Mouse (Mus musculus): ENCODE data around the gene Irf3. TPM values are rescaled to one million over a fixed set of nuclear protein-coding genes. Genes with fewer than 3 reads are reported as not detected.

Gene Irf3
- polyA plus RNA-seq, 1 experiment from 2014 or later: 59.6 TPM

- no peak for ATAC-seq (ENCODE audit: low FRiP score)
- Histone ChIP-seq H3K4me2 (replicated peaks; ENCODE audit: low read depth, low read length) (no peak overlapping the region), H3K4me1 (replicated peaks; ENCODE audit: control insufficient read depth, insufficient read depth, low read length) (no peaks in the 10 kb centered on the region), H3K27me3 (ENCODE audit: control insufficient read depth, insufficient read depth, low read length) (no peaks in the 10 kb centered on the region), H3K9me3 (ENCODE audit: control insufficient read depth, low read length) (no peaks in the 10 kb centered on the region), H3K36me3 (ENCODE audit: control insufficient read depth, insufficient read depth, low read length) (peaks cover 55% of the 10 kb centered on the region), H3K9ac (ENCODE audit: low read depth, low read length) (no peak overlapping the region), H3K27ac (ENCODE audit: low read depth, low read length) (no peak overlapping the region), H3K4me3 (ENCODE audit: low read depth, low read length) (no peak overlapping the region)
- DNase-seq (ENCODE audit: low spot score): no peak
- WGBS: 95% methylated on average over 12 of the region's 14 CpGs
Observed at GRCm38 (mm10) chr7:45043307-45043706, 45.9 kb downstream of the Irf3 start.

- Histone ChIP-seq H3K4me3 (ENCODE audit: low read depth, low read length) (no peak overlapping the region), H3K4me1 (replicated peaks; ENCODE audit: control insufficient read depth, insufficient read depth, low read length) (no peaks in the 10 kb centered on the region), H3K27ac (ENCODE audit: low read depth, low read length) (no peak overlapping the region), H3K27me3 (ENCODE audit: control insufficient read depth, insufficient read depth, low read length) (no peaks in the 10 kb centered on the region), H3K4me2 (replicated peaks; ENCODE audit: low read depth, low read length) (no peak overlapping the region), H3K9me3 (ENCODE audit: control insufficient read depth, low read length) (no peaks in the 10 kb centered on the region), H3K36me3 (ENCODE audit: control insufficient read depth, insufficient read depth, low read length) (peaks cover 66% of the 10 kb centered on the region), H3K9ac (ENCODE audit: low read depth, low read length) (no peak overlapping the region)
- no peak for ATAC-seq (ENCODE audit: low FRiP score)
- WGBS: 94% methylated on average over 22 of the region's 22 CpGs
- DNase-seq (ENCODE audit: low spot score): no peak
Observed at GRCm38 (mm10) chr7:45045741-45046140, 48.3 kb downstream of the Irf3 start.

- no peaks in the 10 kb centered on the region for H3K9me3 ChIP-seq (ENCODE audit: control insufficient read depth, low read length)
- WGBS: 97% methylated on average over 26 of the region's 26 CpGs
- no peak for ATAC-seq (ENCODE audit: low FRiP score)
Observed at GRCm38 (mm10) chr7:45046853-45047350, 49.5 kb downstream of the Irf3 start.

GRCm38 (mm10) chr7:45047491-45047890 is 50.0 kb downstream of the Irf3 start:
- no peak overlapping the region for H3K27ac ChIP-seq (ENCODE audit: low read depth, low read length)
- ATAC-seq (ENCODE audit: low FRiP score): no peak

More at GRCm38 (mm10) chr7:45046853-45047350, 49.5 kb downstream of the Irf3 start:
- H3K4me1 ChIP-seq (replicated peaks; ENCODE audit: control insufficient read depth, insufficient read depth, low read length): 0 out of 2 replicates have a peak, but pooled peaks cover 2% of the 10 kb centered on the region
- no peak for DNase-seq (ENCODE audit: low spot score)
- H3K36me3 ChIP-seq (ENCODE audit: control insufficient read depth, insufficient read depth, low read length): peaks cover 61% of the 10 kb centered on the region
- H3K27ac ChIP-seq (ENCODE audit: low read depth, low read length): no peak overlapping the region
- no peak overlapping the region for H3K9ac ChIP-seq (ENCODE audit: low read depth, low read length)
- H3K4me3 ChIP-seq (ENCODE audit: low read depth, low read length): no peak overlapping the region
- no peak overlapping the region for H3K4me2 ChIP-seq (replicated peaks; ENCODE audit: low read depth, low read length)
- H3K27me3 ChIP-seq (ENCODE audit: control insufficient read depth, insufficient read depth, low read length): no peaks in the 10 kb centered on the region

DNA sequence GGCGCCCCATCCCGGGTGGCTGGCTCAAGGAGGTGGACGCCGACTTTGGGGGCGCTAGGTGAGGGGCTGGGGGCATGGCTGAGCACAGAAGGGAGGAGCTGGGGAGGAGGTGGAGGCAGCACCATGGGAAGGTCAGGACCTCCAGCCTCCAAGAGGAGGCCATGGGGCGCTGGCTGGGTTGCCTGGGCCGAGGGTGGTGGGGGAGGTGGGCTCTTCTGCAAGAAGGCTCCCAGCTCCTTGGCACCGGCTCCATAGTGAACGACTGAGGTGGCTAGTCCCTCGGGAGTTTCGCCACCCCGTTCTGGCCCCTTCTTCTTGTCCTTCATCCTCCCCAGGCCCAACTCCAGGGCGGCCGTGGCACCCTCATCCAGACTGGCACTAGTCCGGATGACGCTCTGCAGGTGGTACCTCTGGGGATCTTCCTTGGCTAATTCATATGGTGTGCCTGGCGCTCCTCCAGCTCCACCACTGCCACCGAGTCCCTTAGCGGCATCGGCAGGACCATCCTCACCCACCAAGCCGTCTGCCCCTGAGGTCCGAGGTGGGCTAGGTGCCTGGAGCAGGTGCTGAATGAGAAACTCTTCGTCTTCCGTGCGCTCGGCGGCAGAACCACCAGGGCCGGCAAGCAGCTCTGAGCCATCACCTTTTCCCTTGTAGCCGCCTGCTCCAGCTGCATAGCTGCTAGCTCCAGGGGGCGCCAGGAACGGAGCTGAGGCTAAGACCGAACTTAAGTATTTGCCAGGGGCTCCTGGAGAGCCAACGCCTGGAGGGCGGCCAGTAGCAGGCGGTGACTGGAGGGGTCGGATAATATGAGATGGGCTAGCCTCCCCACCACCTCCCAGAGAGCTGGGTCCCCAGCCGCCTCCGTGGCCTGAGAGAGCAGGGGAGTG is 50.8 kb downstream of the Irf3 start:
- Histone ChIP-seq H3K9me3 (ENCODE audit: control insufficient read depth, low read length) (no peaks in the 10 kb centered on the region), H3K4me3 (ENCODE audit: low read depth, low read length) (no peak overlapping the region), H3K4me1 (replicated peaks; ENCODE audit: control insufficient read depth, insufficient read depth, low read length) (0 out of 2 replicates have a peak, but pooled peaks cover 3% of the 10 kb centered on the region), H3K4me2 (replicated peaks; ENCODE audit: low read depth, low read length) (no peak overlapping the region), H3K36me3 (ENCODE audit: control insufficient read depth, insufficient read depth, low read length) (peaks cover 53% of the 10 kb centered on the region), H3K9ac (ENCODE audit: low read depth, low read length) (no peak overlapping the region), H3K27me3 (ENCODE audit: control insufficient read depth, insufficient read depth, low read length) (no peaks in the 10 kb centered on the region), H3K27ac (ENCODE audit: low read depth, low read length) (no peak overlapping the region)
- ATAC-seq (ENCODE audit: low FRiP score) (no peak), DNase-seq (ENCODE audit: low spot score) (no peak)
- WGBS: 94% methylated on average over 38 of the region's 38 CpGs

More at GRCm38 (mm10) chr7:45047491-45047890, 50.0 kb downstream of the Irf3 start:
- Histone ChIP-seq H3K36me3 (ENCODE audit: control insufficient read depth, insufficient read depth, low read length) (peaks cover 58% of the 10 kb centered on the region), H3K4me3 (ENCODE audit: low read depth, low read length) (no peak overlapping the region), H3K4me2 (replicated peaks; ENCODE audit: low read depth, low read length) (no peak overlapping the region), H3K27me3 (ENCODE audit: control insufficient read depth, insufficient read depth, low read length) (no peaks in the 10 kb centered on the region), H3K9me3 (ENCODE audit: control insufficient read depth, low read length) (no peaks in the 10 kb centered on the region), H3K4me1 (replicated peaks; ENCODE audit: control insufficient read depth, insufficient read depth, low read length) (0 out of 2 replicates have a peak, but pooled peaks cover 3% of the 10 kb centered on the region), H3K9ac (ENCODE audit: low read depth, low read length) (no peak overlapping the region)
- no peak for DNase-seq (ENCODE audit: low spot score)
- 97% methylated on average over 14 of the region's 14 CpGs for WGBS

DNA sequence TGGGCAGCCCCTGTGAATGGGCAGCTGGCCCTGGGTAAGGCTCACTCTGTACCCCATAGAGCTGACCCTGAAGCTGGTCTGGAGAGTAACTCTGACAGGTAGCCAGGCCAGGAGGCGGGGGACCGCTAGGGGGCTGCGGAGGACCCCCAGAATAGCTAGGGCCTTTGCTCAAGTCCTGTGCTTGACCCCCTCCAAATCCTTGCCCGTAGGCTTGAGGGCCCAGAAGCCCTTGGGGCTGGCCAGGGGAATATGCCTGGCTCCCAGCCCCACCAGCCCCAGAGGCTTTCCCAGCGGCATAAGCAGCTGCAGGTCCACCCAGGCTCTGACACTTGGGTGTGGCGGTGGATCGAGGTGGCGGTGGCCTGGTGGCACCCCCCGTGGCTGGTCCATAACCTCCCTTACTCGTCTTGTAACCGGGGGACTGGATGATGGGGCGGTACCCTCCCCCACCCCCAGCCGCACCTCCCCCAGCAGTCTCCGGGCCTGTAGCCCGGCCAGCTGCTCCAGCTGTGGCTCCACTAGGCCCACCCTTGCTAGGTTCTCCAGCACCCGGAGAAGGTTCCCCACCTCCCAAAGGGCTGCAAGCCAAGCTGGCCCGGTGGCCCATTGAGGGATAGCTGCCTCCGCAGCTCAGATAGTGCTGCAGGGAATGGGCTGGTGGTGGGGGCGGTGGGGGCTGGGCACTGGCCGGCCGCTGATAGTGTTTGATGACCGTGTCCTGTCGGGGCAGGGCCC is 51.6 kb downstream of the Irf3 start:
- 94% methylated on average over 23 of the region's 23 CpGs for WGBS

DNA sequence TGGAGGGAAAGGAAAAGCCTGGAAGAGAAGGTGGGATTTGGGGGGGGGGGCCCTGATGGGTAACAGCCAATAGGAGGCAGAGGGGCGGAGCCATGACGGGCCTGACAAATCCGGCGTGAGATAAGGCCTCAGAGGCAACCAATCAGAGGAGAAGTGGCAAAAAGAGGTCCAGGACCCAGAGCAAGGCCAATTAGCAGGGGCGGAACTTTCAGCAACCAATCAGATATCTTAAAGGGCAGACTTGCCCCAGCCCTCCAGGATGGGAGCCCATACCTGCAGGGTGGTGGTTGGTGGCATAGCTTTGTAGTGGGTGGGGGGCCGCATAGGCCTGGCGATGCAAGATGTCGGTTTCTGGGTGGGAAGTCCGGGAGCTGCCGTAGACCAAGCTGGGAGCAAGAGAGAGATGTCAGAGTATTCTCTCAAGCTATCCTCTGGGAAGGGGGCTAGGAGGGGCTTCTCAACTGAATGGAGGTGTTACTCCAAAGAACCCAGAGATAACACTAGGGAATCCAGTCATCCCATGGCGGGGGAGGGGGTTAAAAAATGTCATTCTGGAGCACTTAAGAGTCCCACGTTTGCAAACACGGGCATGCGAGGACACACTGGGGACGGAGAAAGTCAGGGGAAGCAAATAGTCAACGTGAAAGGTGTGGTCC is 53.6 kb downstream of the Irf3 start:
- H3K9ac ChIP-seq (ENCODE audit: low read depth, low read length): peak overlapping the region; percentile 81
- H3K36me3 ChIP-seq (ENCODE audit: control insufficient read depth, insufficient read depth, low read length): peaks cover 35% of the 10 kb centered on the region
- H3K9me3 ChIP-seq (ENCODE audit: control insufficient read depth, low read length): no peaks in the 10 kb centered on the region
- ATAC-seq (ENCODE audit: low FRiP score): peak; percentile 57
- H3K4me1 ChIP-seq (replicated peaks; ENCODE audit: control insufficient read depth, insufficient read depth, low read length): 0 out of 2 replicates have a peak, but pooled peaks cover 3% of the 10 kb centered on the region
- H3K27me3 ChIP-seq (ENCODE audit: control insufficient read depth, insufficient read depth, low read length): no peaks in the 10 kb centered on the region
- H3K4me3 ChIP-seq (ENCODE audit: low read depth, low read length): peak overlapping the region; percentile 92
- H3K4me2 ChIP-seq (replicated peaks; ENCODE audit: low read depth, low read length): peak overlapping the region; percentile 96
- peak overlapping the region; percentile 98 for H3K27ac ChIP-seq (ENCODE audit: low read depth, low read length)
- 4% methylated on average over 16 of the region's 16 CpGs for WGBS
- DNase-seq (ENCODE audit: low spot score): peak; percentile 88

More for the DNA sequence above, 51.6 kb downstream of the Irf3 start:
- 0 out of 2 replicates have a peak, but pooled peaks cover 3% of the 10 kb centered on the region for H3K4me1 ChIP-seq (replicated peaks; ENCODE audit: control insufficient read depth, insufficient read depth, low read length)
- ATAC-seq (ENCODE audit: low FRiP score) (no peak), DNase-seq (ENCODE audit: low spot score) (no peak)
- H3K9me3 ChIP-seq (ENCODE audit: control insufficient read depth, low read length): no peaks in the 10 kb centered on the region
- H3K27me3 ChIP-seq (ENCODE audit: control insufficient read depth, insufficient read depth, low read length): no peaks in the 10 kb centered on the region
- H3K4me2 ChIP-seq (replicated peaks; ENCODE audit: low read depth, low read length): no peak overlapping the region
- H3K36me3 ChIP-seq (ENCODE audit: control insufficient read depth, insufficient read depth, low read length): peaks cover 50% of the 10 kb centered on the region
- no peak overlapping the region for H3K9ac ChIP-seq (ENCODE audit: low read depth, low read length)
- no peak overlapping the region for H3K27ac ChIP-seq (ENCODE audit: low read depth, low read length)
- H3K4me3 ChIP-seq (ENCODE audit: low read depth, low read length): no peak overlapping the region

GRCm38 (mm10) chr7:45051601-45051974 is 54.1 kb downstream of the Irf3 start:
- peaks cover 31% of the 10 kb centered on the region for H3K36me3 ChIP-seq (ENCODE audit: control insufficient read depth, insufficient read depth, low read length)
- H3K27ac ChIP-seq (ENCODE audit: low read depth, low read length): peak overlapping the region; percentile 98
- WGBS: 3% methylated on average over 13 of the region's 13 CpGs
- 0 out of 2 replicates have a peak, but pooled peaks cover 3% of the 10 kb centered on the region for H3K4me1 ChIP-seq (replicated peaks; ENCODE audit: control insufficient read depth, insufficient read depth, low read length)
- no peaks in the 10 kb centered on the region for H3K9me3 ChIP-seq (ENCODE audit: control insufficient read depth, low read length)
- H3K4me3 ChIP-seq (ENCODE audit: low read depth, low read length): peak overlapping the region; percentile 92
- peak overlapping the region; percentile 96 for H3K4me2 ChIP-seq (replicated peaks; ENCODE audit: low read depth, low read length)
- DNase-seq (ENCODE audit: low spot score) (peak; percentile 39), ATAC-seq (ENCODE audit: low FRiP score) (no peak)
- no peaks in the 10 kb centered on the region for H3K27me3 ChIP-seq (ENCODE audit: control insufficient read depth, insufficient read depth, low read length)
- peak overlapping the region; percentile 81 for H3K9ac ChIP-seq (ENCODE audit: low read depth, low read length)

Measured in hindbrain, embryonic 11.5 days (tissue).